Mouse (Mus musculus): ENCODE measurements around the gene Camkmt.

- no peak for TF ChIP-seq CTCF (IDR thresholded peaks at IDR 0.05 in 2 of 3, conservative IDR thresholded peaks at IDR 0.05 in 1 of 3; ENCODE audit: control insufficient read depth in 1 of 3, insufficient read depth in 1 of 3, low read depth in 2 of 3, low read length in 3 of 3, poor library complexity in 1 of 3, severe bottlenecking in 1 of 3)
- TF ChIP-seq POLR2A (IDR thresholded peaks at IDR 0.05; ENCODE audit: control insufficient read depth in 1 of 2, insufficient read depth in 1 of 2, low read depth in 1 of 2, low read length in 2 of 2, poor library complexity in 1 of 2): no peak
- no peak for TF ChIP-seq UBTF (IDR thresholded peaks at IDR 0.05; ENCODE audit: borderline replicate concordance, insufficient read depth, low read depth, low read length)
- TF ChIP-seq E2F4 (IDR thresholded peaks at IDR 0.05; ENCODE audit: borderline replicate concordance, low read depth, low read length): no peak
- no peak for TF ChIP-seq USF1 (IDR thresholded peaks at IDR 0.05; ENCODE audit: low read depth, low read length)
- TF ChIP-seq MYC (IDR thresholded peaks at IDR 0.05; ENCODE audit: low read depth, low read length): no peak
- TF ChIP-seq TCF12 (IDR thresholded peaks at IDR 0.05; ENCODE audit: low read depth, low read length): no peak
- TF ChIP-seq USF2 (IDR thresholded peaks at IDR 0.05; ENCODE audit: borderline replicate concordance in 1 of 2, insufficient read depth in 1 of 2, low read depth in 1 of 2, low read length in 2 of 2): no peak
- no peak for TF ChIP-seq ETS1 (IDR thresholded peaks at IDR 0.05; ENCODE audit: low read depth, low read length)
- no peak for TF ChIP-seq EP300 (IDR thresholded peaks at IDR 0.05; ENCODE audit: low read depth in 1 of 2, low read length in 2 of 2)
- no peak for TF ChIP-seq ZMIZ1 (IDR thresholded peaks at IDR 0.05; ENCODE audit: low read depth, low read length)
These were observed 221.0 kb downstream of the Camkmt start for GRCm38 (mm10) chr17:85311348-85311747.
